Mouse (Mus musculus) C2C12 (cell line): ENCODE results near the gene 9330159F19Rik.

Experiments used
- CEBPB ChIP-seq: IDR thresholded peaks from one replicate; pipeline ENCODE4 v1.6.1; 2011; ENCODE audit warnings: low read depth, mild to moderate bottlenecking, control low read depth, moderate library complexity
- CTCF ChIP-seq: IDR thresholded peaks from one replicate; pipeline ENCODE4 v1.5.1; 2011; ENCODE audit not compliant: control insufficient read depth, insufficient read depth, insufficient read length
- FOSL1 ChIP-seq: IDR thresholded peaks from one replicate; pipeline ENCODE4 v1.8.0; 2011; ENCODE audit warnings: mild to moderate bottlenecking, low read length; ENCODE audit not compliant: poor library complexity, insufficient read depth, severe bottlenecking
- MAX ChIP-seq: IDR thresholded peaks from one replicate; pipeline ENCODE4 v1.6.1; 2011; ENCODE audit warnings: mild to moderate bottlenecking, control low read depth
- MYOD1 ChIP-seq: IDR thresholded peaks from one replicate; pipeline ENCODE4 v1.6.1; 2011; ENCODE audit warnings: low read depth; ENCODE audit not compliant: control insufficient read depth, insufficient read length
- MYOG ChIP-seq: IDR thresholded peaks from one replicate; pipeline ENCODE4 v1.6.1; 2011; ENCODE audit not compliant: control insufficient read depth, insufficient read length; ENCODE audit errors: extremely low read depth
- USF1 ChIP-seq: IDR thresholded peaks from one replicate; pipeline ENCODE4 v1.6.1; 2011; ENCODE audit warnings: low read depth, mild to moderate bottlenecking, control low read depth, moderate library complexity

DNA sequence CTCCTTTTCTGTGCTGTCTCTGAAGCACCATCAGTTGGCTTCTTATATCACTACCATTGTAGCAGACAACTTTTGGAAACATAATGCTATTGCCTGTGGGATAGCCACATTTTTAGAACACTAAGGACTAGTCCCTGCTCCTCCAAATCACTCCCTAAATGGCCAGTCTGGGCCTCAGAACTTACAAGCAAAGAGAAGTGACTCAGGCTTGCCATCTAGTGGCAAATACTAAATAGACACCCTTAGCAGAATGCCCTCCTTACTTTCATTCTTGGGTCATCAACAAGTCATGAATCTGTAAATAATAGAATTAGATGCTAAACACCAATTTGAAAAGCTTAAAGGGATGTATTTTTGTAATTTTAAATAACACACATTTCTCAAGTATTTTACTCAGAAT, 4.7 kb upstream of the 9330159F19Rik start:
- no peak for TF ChIP-seq USF1
- peak; percentile 15 for TF ChIP-seq CTCF
- TF ChIP-seq MAX: no peak
- TF ChIP-seq MYOD1: no peak
- TF ChIP-seq CEBPB: no peak
- no peak for TF ChIP-seq FOSL1
- TF ChIP-seq MYOG: no peak
